Mouse (Mus musculus) heart, embryonic 10.5 days (tissue): Measurements from ENCODE around the gene Syt9. TPM values are rescaled to one million over a fixed set of nuclear protein-coding genes. Genes with fewer than 3 reads are reported as not detected.
"Not testable (repeated sequence)": the region's sequence is repeated elsewhere in the genome, so short reads cannot be mapped to it uniquely, and the experiment has no call there.

Source experiments
- DNase-seq: peaks from one replicate; pipeline ENCODE4 v3.0.0-alpha.2; 2017; ENCODE audit warnings: low spot score
- H3K27ac ChIP-seq: fragments of 300-500 bp; sonication (generic); 2 replicates; pipeline ENCODE4 v1.5.1; 2016; ENCODE audit warnings: mild to moderate bottlenecking
- H3K27me3 ChIP-seq: fragments of 300-500 bp; sonication (generic); 2 replicates; pipeline ENCODE4 v1.6.1; 2016; ENCODE audit warnings: mild to moderate bottlenecking; ENCODE audit not compliant: poor library complexity, insufficient read depth, severe bottlenecking
- H3K36me3 ChIP-seq: fragments of 300-500 bp; sonication (generic); 2 replicates; pipeline ENCODE4 v1.6.1; 2016; ENCODE audit warnings: mild to moderate bottlenecking, moderate library complexity
- H3K4me1 ChIP-seq: fragments of 300-500 bp; sonication (generic); 2 replicates; pipeline ENCODE4 v1.6.1; 2016; ENCODE audit warnings: mild to moderate bottlenecking
- H3K4me3 ChIP-seq: fragments of 300-500 bp; sonication (generic); 2 replicates; pipeline ENCODE4 v1.5.1; 2016; ENCODE audit warnings: mild to moderate bottlenecking, moderate library complexity
- H3K9me3 ChIP-seq: fragments of 300-500 bp; sonication (generic); 2 replicates; pipeline ENCODE4 v1.6.1; 2016; ENCODE audit warnings: mild to moderate bottlenecking, moderate library complexity
- WGBS: fragments of 180-500 bp; shearing (Covaris S2); methylation state at CpG from one replicate; pipeline ENCODE4 v1.1.7; 2016; 5-methylcytosine and 5-hydroxymethylcytosine counted together
- polyA plus RNA-seq: library from polyadenylated mRNA; unstranded; fragments of >200 nt; fragmentation: Nextera tagmentation; extraction: Ambion mirVana; gene quantifications from 2 replicates; pipeline ENCODE4 v1.2.1, GENCODE M21; 2016

Syt9 gene
- polyA plus RNA-seq, 1 experiment from 2014 or later, result 0.72 TPM

- no peak overlapping the region for H3K27ac ChIP-seq
- no peak overlapping the region for H3K4me3 ChIP-seq
- 60% methylated on average over 7 of the region's 7 CpGs for WGBS
- H3K27me3 ChIP-seq, result no peaks in the 10 kb centered on the region
- H3K36me3 ChIP-seq, result no peaks in the 10 kb centered on the region
- no peaks in the 10 kb centered on the region for H3K4me1 ChIP-seq
- no peak for DNase-seq
- H3K9me3 ChIP-seq, result no peaks in the 10 kb centered on the region
These were observed 108.7 kb downstream of the Syt9 start for GRCm38 (mm10) chr7:107478979-107479965.

DNA sequence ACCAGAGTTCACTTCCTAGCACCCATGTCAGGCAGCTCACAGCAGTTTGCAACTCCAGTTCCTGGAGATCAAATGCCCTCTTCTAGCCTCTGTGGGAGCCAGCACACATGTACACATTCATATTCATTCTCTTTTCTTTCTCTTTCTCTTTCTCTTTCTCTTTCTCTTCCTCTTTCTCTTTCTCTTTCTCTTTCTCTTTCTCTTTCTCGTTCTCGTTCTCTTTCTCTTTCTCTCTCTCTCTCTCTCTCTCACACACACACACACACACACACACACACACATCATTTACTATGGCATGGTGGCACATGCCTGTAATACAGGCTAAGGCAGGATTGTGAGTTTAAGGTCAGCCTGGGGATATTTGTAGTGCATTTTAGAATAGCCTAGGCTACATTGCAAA, 115.2 kb downstream of the Syt9 start:
- H3K9me3 ChIP-seq, DNase-seq, H3K27ac ChIP-seq, H3K27me3 ChIP-seq, H3K4me1 ChIP-seq, H3K36me3 ChIP-seq, H3K4me3 ChIP-seq: not testable (repeated sequence)
- 69% methylated on average over 2 of the region's 2 CpGs for WGBS

GRCm38 (mm10) chr7:107495428-107495827, 124.9 kb downstream of the Syt9 start:
- H3K36me3 ChIP-seq, result no peaks in the 10 kb centered on the region
- no peaks in the 10 kb centered on the region for H3K9me3 ChIP-seq
- no peak for DNase-seq
- no peaks in the 10 kb centered on the region for H3K27me3 ChIP-seq
- H3K27ac ChIP-seq, result no peak overlapping the region
- H3K4me3 ChIP-seq, result no peak overlapping the region
- H3K4me1 ChIP-seq, result peaks cover under 1% of the 10 kb centered on the region; the same call in 1 of the 2 replicates

DNA sequence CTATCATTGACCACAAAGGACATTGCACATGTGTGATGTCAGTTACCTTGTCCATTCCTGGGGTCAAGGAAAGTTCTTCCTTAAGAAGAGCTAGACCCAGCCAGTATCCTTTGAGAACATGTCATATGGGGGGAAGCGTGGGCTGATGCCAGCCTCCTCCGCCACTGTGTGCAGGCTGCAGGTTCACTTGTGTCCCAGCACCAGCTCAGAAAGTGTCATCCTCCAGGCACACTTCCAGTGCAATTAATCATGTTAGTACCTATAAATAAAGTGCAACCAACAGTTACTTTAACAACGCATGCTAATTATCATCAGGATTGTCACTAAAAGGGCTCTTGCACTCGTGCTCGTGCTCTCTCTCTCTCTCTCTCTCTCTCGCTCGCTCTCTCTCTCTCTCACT, 126.4 kb downstream of the Syt9 start:
- Histone ChIP-seq H3K9me3 (no peaks in the 10 kb centered on the region), H3K4me3 (no peak overlapping the region), H3K27ac (no peak overlapping the region), H3K36me3 (no peaks in the 10 kb centered on the region), H3K4me1 (peaks cover 5% of the 10 kb centered on the region; the same call in 1 of the 2 replicates), H3K27me3 (no peaks in the 10 kb centered on the region)
- WGBS, result 84% methylated on average over 7 of the region's 7 CpGs
- DNase-seq, result no peak

DNA sequence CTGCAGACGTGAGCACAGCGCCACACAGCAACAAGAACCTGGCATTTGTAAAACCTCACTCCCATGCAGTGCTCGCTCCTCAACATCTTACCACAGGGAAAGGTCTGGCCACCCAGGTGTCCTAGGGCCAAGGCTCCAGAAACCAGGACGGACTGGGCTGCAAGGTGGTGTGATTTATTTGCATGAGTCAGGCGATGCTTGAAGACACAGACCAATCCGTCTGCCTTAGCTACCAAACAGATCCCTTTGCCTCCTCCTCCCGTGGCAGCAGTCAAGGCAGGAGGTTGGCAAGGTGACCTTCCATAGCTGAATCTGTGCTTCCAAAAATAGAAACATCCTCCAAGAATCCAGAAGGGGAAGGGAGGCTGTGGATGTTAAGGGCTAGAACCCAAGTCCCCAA, 130.1 kb downstream of the Syt9 start:
- no peaks in the 10 kb centered on the region for H3K9me3 ChIP-seq
- no peak for DNase-seq
- WGBS, result 66% methylated on average over 7 of the region's 7 CpGs
- no peaks in the 10 kb centered on the region for H3K36me3 ChIP-seq
- no peaks in the 10 kb centered on the region for H3K27me3 ChIP-seq
- H3K27ac ChIP-seq, result no peak overlapping the region
- H3K4me3 ChIP-seq, result no peak overlapping the region
- peaks cover 5% of the 10 kb centered on the region; the same call in 1 of the 2 replicates for H3K4me1 ChIP-seq

GRCm38 (mm10) chr7:107504761-107505712, 134.5 kb downstream of the Syt9 start:
- Histone ChIP-seq H3K27me3 (no peaks in the 10 kb centered on the region), H3K9me3 (no peaks in the 10 kb centered on the region), H3K4me1 (peaks cover 5% of the 10 kb centered on the region; the same call in 1 of the 2 replicates), H3K36me3 (no peaks in the 10 kb centered on the region), H3K4me3 (no peak overlapping the region), H3K27ac (no peak overlapping the region)
- 68% methylated on average over 5 of the region's 5 CpGs for WGBS
- no peak for DNase-seq

DNA sequence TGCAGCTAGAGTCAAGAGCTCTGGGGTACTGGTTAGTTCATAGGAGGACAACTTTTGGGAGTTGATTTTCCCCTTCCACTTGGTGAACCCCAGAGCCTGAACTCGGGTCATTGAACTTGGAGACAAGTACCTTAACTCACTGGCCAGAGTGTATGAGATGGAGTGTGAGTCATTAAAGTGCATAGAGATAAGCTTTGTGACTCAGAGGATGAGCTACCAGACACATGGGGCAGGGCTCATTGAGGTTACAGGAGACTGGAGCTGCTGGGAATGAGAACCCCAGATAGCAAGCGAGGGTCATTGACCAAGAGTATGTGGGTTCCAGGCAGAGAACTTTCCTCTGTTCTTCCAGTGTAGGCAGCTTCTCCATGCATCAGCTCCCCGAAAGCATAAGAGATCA, 137.4 kb downstream of the Syt9 start:
- H3K9me3 ChIP-seq, result no peaks in the 10 kb centered on the region
- no peaks in the 10 kb centered on the region for H3K4me1 ChIP-seq
- WGBS, result 84% methylated on average over 3 of the region's 3 CpGs
- H3K4me3 ChIP-seq, result no peak overlapping the region
- H3K36me3 ChIP-seq, result no peaks in the 10 kb centered on the region
- no peak for DNase-seq
- no peaks in the 10 kb centered on the region for H3K27me3 ChIP-seq
- no peak overlapping the region for H3K27ac ChIP-seq

DNA sequence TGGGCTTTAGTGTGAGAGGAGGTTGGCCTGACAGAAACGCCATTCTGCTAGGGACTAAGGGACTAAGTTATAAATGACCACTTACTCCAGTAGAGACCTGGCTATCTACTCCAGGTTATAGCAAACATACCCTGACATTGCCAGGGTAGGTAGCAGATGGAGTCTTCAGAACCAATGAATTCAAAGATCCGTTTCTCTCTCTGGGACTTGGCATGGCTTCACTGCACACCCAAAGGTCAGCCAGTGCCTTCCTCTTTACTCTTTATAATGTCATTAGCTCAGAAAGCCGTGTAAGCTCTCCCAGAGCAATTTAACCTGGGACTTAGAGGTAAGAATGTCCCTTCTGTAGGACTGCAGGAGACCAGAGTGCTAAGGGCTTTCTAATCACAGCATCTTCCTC, 139.2 kb downstream of the Syt9 start:
- no peaks in the 10 kb centered on the region for H3K4me1 ChIP-seq
- WGBS, result 72% methylated on average over 3 of the region's 3 CpGs
- DNase-seq, result no peak
- no peaks in the 10 kb centered on the region for H3K36me3 ChIP-seq
- no peak overlapping the region for H3K27ac ChIP-seq
- H3K4me3 ChIP-seq, result no peak overlapping the region
- no peaks in the 10 kb centered on the region for H3K9me3 ChIP-seq
- H3K27me3 ChIP-seq, result no peaks in the 10 kb centered on the region

DNA sequence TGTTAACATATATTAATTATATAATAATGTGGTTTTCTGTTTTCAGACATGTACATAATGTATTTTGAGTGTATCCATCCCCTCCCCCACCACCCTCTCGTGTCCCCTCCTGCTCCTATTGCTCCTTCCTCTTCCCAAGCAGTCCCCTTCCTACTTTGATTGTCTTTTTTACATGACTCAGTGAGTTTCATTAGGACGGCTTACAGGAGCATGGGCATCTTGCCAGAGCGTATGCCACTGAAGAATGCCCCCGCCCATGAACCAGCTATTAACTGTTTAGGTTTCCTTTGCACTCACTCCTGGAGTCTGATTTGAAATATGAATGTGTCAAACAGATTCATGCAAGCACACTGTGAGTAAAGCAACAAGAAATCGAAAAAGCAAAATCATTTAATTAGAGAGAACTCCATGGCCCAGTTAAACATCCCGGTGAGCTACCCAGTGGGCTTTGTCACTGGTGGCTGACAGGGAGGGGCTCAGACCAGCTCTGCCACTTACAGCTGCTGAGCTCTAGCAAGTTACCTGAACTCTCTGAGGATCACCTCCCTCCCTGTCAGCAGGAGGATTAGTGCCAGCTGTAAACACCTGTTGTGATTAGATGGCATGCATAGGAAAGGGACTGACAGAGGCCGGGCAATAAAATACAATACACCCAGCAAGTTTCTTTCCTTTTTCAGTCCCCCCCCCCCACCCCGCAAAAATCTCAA, 146.3 kb downstream of the Syt9 start:
- Histone ChIP-seq H3K27ac (no peak overlapping the region), H3K27me3 (no peaks in the 10 kb centered on the region), H3K4me1 (no peaks in the 10 kb centered on the region), H3K36me3 (no peaks in the 10 kb centered on the region), H3K9me3 (no peaks in the 10 kb centered on the region), H3K4me3 (no peak overlapping the region)
- no peak for DNase-seq
- WGBS, result 68% methylated on average over 8 of the region's 8 CpGs

GRCm38 (mm10) chr7:107519256-107520025, 148.9 kb downstream of the Syt9 start:
- no peak overlapping the region for H3K4me3 ChIP-seq
- no peak for DNase-seq
- no peaks in the 10 kb centered on the region for H3K36me3 ChIP-seq
- H3K4me1 ChIP-seq, result no peaks in the 10 kb centered on the region
- H3K9me3 ChIP-seq, result no peaks in the 10 kb centered on the region
- no peak overlapping the region for H3K27ac ChIP-seq
- no peaks in the 10 kb centered on the region for H3K27me3 ChIP-seq
- WGBS, result 83% methylated on average over 12 of the region's 12 CpGs

DNA sequence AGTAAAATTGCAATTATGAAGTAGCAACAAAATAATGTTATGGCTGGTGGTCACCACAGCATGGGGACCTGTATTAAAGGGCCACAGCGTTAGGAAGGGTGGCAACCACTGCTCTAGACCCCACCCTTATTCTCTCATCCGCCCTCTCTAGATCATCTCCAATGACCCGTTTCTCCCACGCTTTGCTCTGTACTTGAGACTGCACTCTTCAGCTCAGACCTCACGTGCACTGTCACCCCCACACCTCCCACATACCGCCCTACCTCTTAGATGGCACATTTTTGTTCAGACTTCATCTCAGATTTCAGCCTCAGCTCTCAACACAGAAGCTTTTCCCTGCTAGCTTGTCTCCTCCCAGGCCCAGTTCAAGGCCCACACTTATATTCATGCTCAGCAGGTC, 150.9 kb downstream of the Syt9 start:
- Histone ChIP-seq H3K36me3 (no peaks in the 10 kb centered on the region), H3K4me1 (no peaks in the 10 kb centered on the region), H3K27ac (no peak overlapping the region), H3K27me3 (no peaks in the 10 kb centered on the region), H3K4me3 (no peak overlapping the region), H3K9me3 (no peaks in the 10 kb centered on the region)
- whole genome bisulfite sequencing, result 84% methylated on average over 6 of the region's 6 CpGs
- no peak for DNase-seq

- H3K27ac ChIP-seq, result no peak overlapping the region
- no peaks in the 10 kb centered on the region for H3K27me3 ChIP-seq
- H3K36me3 ChIP-seq, result no peaks in the 10 kb centered on the region
- H3K9me3 ChIP-seq, result no peaks in the 10 kb centered on the region
- DNase-seq, result no peak
- H3K4me1 ChIP-seq, result no peaks in the 10 kb centered on the region
- H3K4me3 ChIP-seq, result no peak overlapping the region
- 29% methylated on average over 1 of the region's 1 CpGs for WGBS
These were observed 155.8 kb downstream of the Syt9 start for GRCm38 (mm10) chr7:107526299-107526698.
